Mouse (Mus musculus) E14TG2a.4 (cell line): ENCODE results near the gene Manba.

Experiments
- CTCF ChIP-seq: conservative IDR thresholded peaks from 2 replicates; pipeline ENCODE4 v1.5.1; 2014; ENCODE audit warnings: low read length
- NANOG ChIP-seq: IDR thresholded peaks from 2 replicates; pipeline ENCODE4 v1.6.1; 2014; ENCODE audit warnings: borderline replicate concordance, low read length, mixed read lengths

- TF ChIP-seq CTCF (no peak), NANOG (no peak)
Measured at GRCm38 (mm10) chr3:135607660-135608473, 122.5 kb downstream of the Manba start.
